Mouse (Mus musculus): ENCODE results near the gene Zyx. TPM values are rescaled to one million over a fixed set of nuclear protein-coding genes. Genes with fewer than 3 reads are reported as not detected.

Zyx gene
- total RNA-seq, 1 experiment, result 46.0 TPM

GRCm38 (mm10) chr6:42354076-42355019 is 4.9 kb downstream of the Zyx start:
- Histone ChIP-seq H3K9me3 (ENCODE audit: control insufficient read depth, insufficient read depth, low read depth, low read length) (no peaks in the 10 kb centered on the region), H3K27ac (ENCODE audit: insufficient read depth, low read depth, low read length, poor library complexity, severe bottlenecking) (no peak overlapping the region), H3K9ac (ENCODE audit: insufficient read depth, low read depth, low read length, poor library complexity, severe bottlenecking) (no peak overlapping the region), H3K4me1 (ENCODE audit: control insufficient read depth in 2 of 2, insufficient read depth in 2 of 2, low read length in 2 of 2, poor library complexity in 1 of 2) (peaks cover 0 to 12% of the 10 kb centered on the region in 2 experiments; a peak in 1 of 4 replicates), H3K4me3 (ENCODE audit: insufficient read depth in 1 of 2, low read depth in 1 of 2, low read length in 2 of 2, poor library complexity in 1 of 2, severe bottlenecking in 1 of 2) (no peak overlapping the region), H3K36me3 (ENCODE audit: control insufficient read depth, insufficient read depth, low read length, poor library complexity, severe bottlenecking) (peaks cover 15% of the 10 kb centered on the region; the same call in 1 of the 2 replicates)
- in situ Hi-C loops (cut with MboI; ENCODE audit: low sequenced_read_pairs in 2 of 2, unreplicated experiment in 2 of 2), result no loop called here
- no peak for TF ChIP-seq CHD2 (IDR thresholded peaks at IDR 0.05; ENCODE audit: low read depth, low read length)
- no peak for TF ChIP-seq MAFK (IDR thresholded peaks at IDR 0.05; ENCODE audit: insufficient read depth, low read depth, low read length)
- no peak for TF ChIP-seq ZNF384 (IDR thresholded peaks at IDR 0.05; ENCODE audit: low read depth, low read length)
- TF ChIP-seq HCFC1 (IDR thresholded peaks at IDR 0.05; ENCODE audit: borderline replicate concordance, insufficient read depth, low read length), result no peak
- no peak for TF ChIP-seq ZC3H11A (IDR thresholded peaks at IDR 0.05; ENCODE audit: borderline replicate concordance, low read depth, low read length)
- DNase-seq (ENCODE audit: low read depth, low spot score), result no peak

DNA sequence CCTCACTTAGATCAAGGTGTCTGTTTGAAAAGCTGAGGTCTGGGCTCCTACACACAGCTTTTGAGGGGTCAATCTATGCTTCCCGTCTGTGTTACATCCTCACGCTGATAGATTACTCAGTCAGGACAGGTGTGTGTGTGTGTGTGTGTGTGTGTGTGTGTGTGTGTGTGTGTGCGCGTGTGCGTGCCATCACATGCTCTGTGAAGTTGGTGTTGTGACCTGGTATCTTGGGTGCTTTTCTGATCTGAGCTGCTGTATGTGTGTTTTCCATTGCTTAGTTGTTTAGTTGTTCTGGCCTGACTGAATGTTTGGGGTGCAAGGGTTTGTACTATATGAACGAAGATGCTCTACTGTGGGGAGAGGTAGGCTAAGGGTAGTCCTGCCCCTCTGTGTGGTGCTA is 5.9 kb downstream of the Zyx start:
- TF ChIP-seq ZC3H11A (IDR thresholded peaks at IDR 0.05; ENCODE audit: borderline replicate concordance, low read depth, low read length) (no peak), ZNF384 (IDR thresholded peaks at IDR 0.05; ENCODE audit: low read depth, low read length) (no peak), HCFC1 (IDR thresholded peaks at IDR 0.05; ENCODE audit: borderline replicate concordance, insufficient read depth, low read length) (no peak), MAFK (IDR thresholded peaks at IDR 0.05; ENCODE audit: insufficient read depth, low read depth, low read length) (no peak), CHD2 (IDR thresholded peaks at IDR 0.05; ENCODE audit: low read depth, low read length) (no peak)
- Histone ChIP-seq H3K36me3 (ENCODE audit: control insufficient read depth, insufficient read depth, low read length, poor library complexity, severe bottlenecking) (peaks cover 17% of the 10 kb centered on the region; the same call in 1 of the 2 replicates), H3K4me1 (ENCODE audit: control insufficient read depth in 2 of 2, insufficient read depth in 2 of 2, low read length in 2 of 2, poor library complexity in 1 of 2) (peaks cover 0 to 12% of the 10 kb centered on the region in 2 experiments; a peak in 1 of 4 replicates), H3K9me3 (ENCODE audit: control insufficient read depth, insufficient read depth, low read depth, low read length) (no peaks in the 10 kb centered on the region), H3K4me3 (ENCODE audit: insufficient read depth in 1 of 2, low read depth in 1 of 2, low read length in 2 of 2, poor library complexity in 1 of 2, severe bottlenecking in 1 of 2) (no peak overlapping the region), H3K27ac (ENCODE audit: insufficient read depth, low read depth, low read length, poor library complexity, severe bottlenecking) (no peak overlapping the region), H3K9ac (ENCODE audit: insufficient read depth, low read depth, low read length, poor library complexity, severe bottlenecking) (no peak overlapping the region)
- no peak for DNase-seq (ENCODE audit: low read depth, low spot score)
- in situ Hi-C loops (cut with MboI; ENCODE audit: low sequenced_read_pairs in 2 of 2, unreplicated experiment in 2 of 2), result no loop called here

GRCm38 (mm10) chr6:42355794-42356600 is 6.6 kb downstream of the Zyx start:
- in situ Hi-C loops (cut with MboI; ENCODE audit: low sequenced_read_pairs in 2 of 2, unreplicated experiment in 2 of 2), result no loop called here
- H3K27ac ChIP-seq (ENCODE audit: insufficient read depth, low read depth, low read length, poor library complexity, severe bottlenecking), result no peak overlapping the region
- peaks cover 0 to 9% of the 10 kb centered on the region in 2 experiments; a peak in 1 of 4 replicates for H3K4me1 ChIP-seq (ENCODE audit: control insufficient read depth in 2 of 2, insufficient read depth in 2 of 2, low read length in 2 of 2, poor library complexity in 1 of 2)
- peaks cover 17% of the 10 kb centered on the region; the same call in 1 of the 2 replicates for H3K36me3 ChIP-seq (ENCODE audit: control insufficient read depth, insufficient read depth, low read length, poor library complexity, severe bottlenecking)
- TF ChIP-seq ZNF384 (IDR thresholded peaks at IDR 0.05; ENCODE audit: low read depth, low read length), result no peak
- TF ChIP-seq ZC3H11A (IDR thresholded peaks at IDR 0.05; ENCODE audit: borderline replicate concordance, low read depth, low read length), result no peak
- TF ChIP-seq MAFK (IDR thresholded peaks at IDR 0.05; ENCODE audit: insufficient read depth, low read depth, low read length), result no peak
- no peak for TF ChIP-seq CHD2 (IDR thresholded peaks at IDR 0.05; ENCODE audit: low read depth, low read length)
- TF ChIP-seq HCFC1 (IDR thresholded peaks at IDR 0.05; ENCODE audit: borderline replicate concordance, insufficient read depth, low read length), result no peak
- H3K9me3 ChIP-seq (ENCODE audit: control insufficient read depth, insufficient read depth, low read depth, low read length), result no peaks in the 10 kb centered on the region
- no peak for DNase-seq (ENCODE audit: low read depth, low spot score)
- H3K4me3 ChIP-seq (ENCODE audit: insufficient read depth in 1 of 2, low read depth in 1 of 2, low read length in 2 of 2, poor library complexity in 1 of 2, severe bottlenecking in 1 of 2), result no peak overlapping the region
- no peak overlapping the region for H3K9ac ChIP-seq (ENCODE audit: insufficient read depth, low read depth, low read length, poor library complexity, severe bottlenecking)

- Histone ChIP-seq H3K36me3 (ENCODE audit: control insufficient read depth, insufficient read depth, low read length, poor library complexity, severe bottlenecking) (peaks cover 17% of the 10 kb centered on the region; the same call in 1 of the 2 replicates), H3K9me3 (ENCODE audit: control insufficient read depth, insufficient read depth, low read depth, low read length) (no peaks in the 10 kb centered on the region), H3K9ac (ENCODE audit: insufficient read depth, low read depth, low read length, poor library complexity, severe bottlenecking) (no peak overlapping the region), H3K4me1 (ENCODE audit: control insufficient read depth in 2 of 2, insufficient read depth in 2 of 2, low read length in 2 of 2, poor library complexity in 1 of 2) (peaks cover 0 to 2% of the 10 kb centered on the region in 2 experiments; a peak in 1 of 4 replicates), H3K4me3 (ENCODE audit: insufficient read depth in 1 of 2, low read depth in 1 of 2, low read length in 2 of 2, poor library complexity in 1 of 2, severe bottlenecking in 1 of 2) (no peak overlapping the region), H3K27ac (ENCODE audit: insufficient read depth, low read depth, low read length, poor library complexity, severe bottlenecking) (no peak overlapping the region)
- no peak for DNase-seq (ENCODE audit: low read depth, low spot score)
- TF ChIP-seq MAFK (IDR thresholded peaks at IDR 0.05; ENCODE audit: insufficient read depth, low read depth, low read length) (no peak), HCFC1 (IDR thresholded peaks at IDR 0.05; ENCODE audit: borderline replicate concordance, insufficient read depth, low read length) (no peak), ZNF384 (IDR thresholded peaks at IDR 0.05; ENCODE audit: low read depth, low read length) (no peak)
- in situ Hi-C loops (cut with MboI; ENCODE audit: low sequenced_read_pairs in 2 of 2, unreplicated experiment in 2 of 2), result no loop called here
Observed at GRCm38 (mm10) chr6:42356913-42357312, 7.5 kb downstream of the Zyx start.
